Mouse (Mus musculus): Measurements from ENCODE around the gene Bbs4.

GRCm38 (mm10) chr9:59307890-59308289 lies 45.4 kb downstream of the Bbs4 start:
- no peak for TF ChIP-seq POLR2A (IDR thresholded peaks at IDR 0.05; ENCODE audit: low read depth, low read length)
- TF ChIP-seq CTCF (IDR thresholded peaks at IDR 0.05; ENCODE audit: extremely low read depth, insufficient read depth, insufficient read length, insufficient replicate concordance) = no peak

Data from spleen, adult 2 months (tissue).